Mouse (Mus musculus): ENCODE results near the gene Ankra2. TPM values are rescaled to one million over a fixed set of nuclear protein-coding genes. Genes with fewer than 3 reads are reported as not detected.
A peak's percentile ranks its signal among the peaks of the same experiment; 100 is the strongest.

Gene Ankra2
- polyA plus RNA-seq, 1 experiment from 2014 or later, result 20.5 TPM

GRCm38 (mm10) chr13:98241531-98242282 is 21.2 kb upstream of the Ankra2 start:
- Histone ChIP-seq H3K9me3 (ENCODE audit: control insufficient read depth, low read length) (no peaks in the 10 kb centered on the region), H3K9ac (ENCODE audit: low read length) (no peak overlapping the region), H3K36me3 (ENCODE audit: control insufficient read depth, insufficient read depth, low read length) (no peaks in the 10 kb centered on the region), H3K4me3 (ENCODE audit: low read depth, low read length) (no peak overlapping the region), H3K27me3 (ENCODE audit: control insufficient read depth, insufficient read depth, low read length) (no peaks in the 10 kb centered on the region), H3K4me2 (replicated peaks; ENCODE audit: low read depth) (no peak overlapping the region), H3K27ac (replicated peaks) (no peak overlapping the region), H3K4me1 (replicated peaks; ENCODE audit: control insufficient read depth, insufficient read depth) (no peaks in the 10 kb centered on the region)
- no peak for TF ChIP-seq EP300 (optimal IDR thresholded peaks at IDR 0.05)
- no peak for TF ChIP-seq CTCF (IDR thresholded peaks at IDR 0.05; ENCODE audit: low read depth)
- ATAC-seq (ENCODE audit: low FRiP score, low TSS enrichment) (no peak), DNase-seq (ENCODE audit: low spot score) (no peak)
- 60% methylated on average over 9 of the region's 9 CpGs for WGBS

GRCm38 (mm10) chr13:98244571-98245350 is 18.1 kb upstream of the Ankra2 start:
- Histone ChIP-seq H3K27ac (replicated peaks) (no peak overlapping the region), H3K4me3 (ENCODE audit: low read depth, low read length) (no peak overlapping the region), H3K36me3 (ENCODE audit: control insufficient read depth, insufficient read depth, low read length) (peaks cover 6% of the 10 kb centered on the region; the same call in 1 of the 2 replicates), H3K27me3 (ENCODE audit: control insufficient read depth, insufficient read depth, low read length) (no peaks in the 10 kb centered on the region), H3K9me3 (ENCODE audit: control insufficient read depth, low read length) (no peaks in the 10 kb centered on the region), H3K4me1 (replicated peaks; ENCODE audit: control insufficient read depth, insufficient read depth) (no peaks in the 10 kb centered on the region), H3K9ac (ENCODE audit: low read length) (no peak overlapping the region), H3K4me2 (replicated peaks; ENCODE audit: low read depth) (no peak overlapping the region)
- TF ChIP-seq CTCF (IDR thresholded peaks at IDR 0.05; ENCODE audit: low read depth), result no peak
- TF ChIP-seq EP300 (optimal IDR thresholded peaks at IDR 0.05), result no peak
- no peak for ATAC-seq (ENCODE audit: low FRiP score, low TSS enrichment)
- 59% methylated on average over 4 of the region's 5 CpGs for WGBS
- no peak for DNase-seq (ENCODE audit: low spot score)

- TF ChIP-seq CTCF (IDR thresholded peaks at IDR 0.05; ENCODE audit: low read depth) (no peak), EP300 (optimal IDR thresholded peaks at IDR 0.05) (no peak)
- 72% methylated on average over 7 of the region's 7 CpGs for WGBS
- Histone ChIP-seq H3K4me2 (replicated peaks; ENCODE audit: low read depth) (no peak overlapping the region), H3K27ac (replicated peaks) (no peak overlapping the region), H3K9ac (ENCODE audit: low read length) (no peak overlapping the region), H3K36me3 (ENCODE audit: control insufficient read depth, insufficient read depth, low read length) (peaks cover 9% of the 10 kb centered on the region), H3K9me3 (ENCODE audit: control insufficient read depth, low read length) (no peaks in the 10 kb centered on the region), H3K4me1 (replicated peaks; ENCODE audit: control insufficient read depth, insufficient read depth) (no peaks in the 10 kb centered on the region), H3K4me3 (ENCODE audit: low read depth, low read length) (no peak overlapping the region), H3K27me3 (ENCODE audit: control insufficient read depth, insufficient read depth, low read length) (no peaks in the 10 kb centered on the region)
- DNase-seq (ENCODE audit: low spot score) (no peak), ATAC-seq (ENCODE audit: low FRiP score, low TSS enrichment) (no peak)
Observed at GRCm38 (mm10) chr13:98245386-98245785, 17.5 kb upstream of the Ankra2 start.

- no peak overlapping the region for H3K4me2 ChIP-seq (replicated peaks; ENCODE audit: low read depth)
- H3K27me3 ChIP-seq (ENCODE audit: control insufficient read depth, insufficient read depth, low read length), result no peaks in the 10 kb centered on the region
- H3K9me3 ChIP-seq (ENCODE audit: control insufficient read depth, low read length), result no peaks in the 10 kb centered on the region
- WGBS, result 92% methylated on average over 10 of the region's 10 CpGs
- DNase-seq (ENCODE audit: low spot score), result no peak
- H3K4me1 ChIP-seq (replicated peaks; ENCODE audit: control insufficient read depth, insufficient read depth), result no peaks in the 10 kb centered on the region
- H3K4me3 ChIP-seq (ENCODE audit: low read depth, low read length), result no peak overlapping the region
- H3K27ac ChIP-seq (replicated peaks), result no peak overlapping the region
- H3K9ac ChIP-seq (ENCODE audit: low read length), result no peak overlapping the region
- H3K36me3 ChIP-seq (ENCODE audit: control insufficient read depth, insufficient read depth, low read length), result peaks cover 32% of the 10 kb centered on the region
- TF ChIP-seq CTCF (IDR thresholded peaks at IDR 0.05; ENCODE audit: low read depth) (no peak), EP300 (optimal IDR thresholded peaks at IDR 0.05) (no peak)
- ATAC-seq (ENCODE audit: low FRiP score, low TSS enrichment), result no peak
Observed at GRCm38 (mm10) chr13:98249594-98249993, 13.3 kb upstream of the Ankra2 start.

GRCm38 (mm10) chr13:98254921-98255320 is 8.0 kb upstream of the Ankra2 start:
- Histone ChIP-seq H3K27me3 (ENCODE audit: control insufficient read depth, insufficient read depth, low read length) (no peaks in the 10 kb centered on the region), H3K36me3 (ENCODE audit: control insufficient read depth, insufficient read depth, low read length) (peaks cover 27% of the 10 kb centered on the region), H3K27ac (replicated peaks) (no peak overlapping the region), H3K9ac (ENCODE audit: low read length) (no peak overlapping the region), H3K4me2 (replicated peaks; ENCODE audit: low read depth) (no peak overlapping the region), H3K4me3 (ENCODE audit: low read depth, low read length) (no peak overlapping the region), H3K4me1 (replicated peaks; ENCODE audit: control insufficient read depth, insufficient read depth) (no peaks in the 10 kb centered on the region), H3K9me3 (ENCODE audit: control insufficient read depth, low read length) (no peaks in the 10 kb centered on the region)
- WGBS, result 67% methylated on average over 9 of the region's 9 CpGs
- no peak for TF ChIP-seq EP300 (optimal IDR thresholded peaks at IDR 0.05)
- peak; percentile 52 for TF ChIP-seq CTCF (IDR thresholded peaks at IDR 0.05; ENCODE audit: low read depth)
- no peak; the same call in 1 of the 2 replicates for ATAC-seq (ENCODE audit: low FRiP score, low TSS enrichment)
- DNase-seq (ENCODE audit: low spot score), result no peak
